Mouse (Mus musculus) limb, embryonic 11.5 days (tissue): Measurements from ENCODE around the gene Tbl1x. TPM values are rescaled to one million over a fixed set of nuclear protein-coding genes. Genes with fewer than 3 reads are reported as not detected.

Source experiments
- ATAC-seq: fragments of 200-750 bp; cut with Nextera tagmentation; 2 replicates; pipeline ENCODE4 v1.8.0; 2017; ENCODE audit warnings: low read depth; ENCODE audit not compliant: insufficient number of reproducible peaks, low FRiP score, low TSS enrichment
- DNase-seq: peaks from one replicate; pipeline ENCODE4 v3.0.0-alpha.2; 2015; ENCODE audit warnings: low spot score
- H3K27ac ChIP-seq: fragments of 300-500 bp; sonication (generic); replicated peaks from 2 replicates; pipeline ENCODE4 v1.5.1; 2014; ENCODE audit warnings: low read depth, mild to moderate bottlenecking, low read length
- H3K27me3 ChIP-seq: fragments of 300-500 bp; sonication (generic); 2 replicates; pipeline ENCODE4 v1.6.1; 2014; ENCODE audit warnings: mild to moderate bottlenecking, low read length, mixed read lengths; ENCODE audit not compliant: control insufficient read depth, insufficient read depth
- H3K36me3 ChIP-seq: fragments of 300-500 bp; sonication (generic); 2 replicates; pipeline ENCODE4 v1.6.1; 2014; ENCODE audit warnings: mild to moderate bottlenecking, low read length, moderate library complexity, mixed read lengths; ENCODE audit not compliant: control insufficient read depth, insufficient read depth
- H3K4me1 ChIP-seq: fragments of 300-500 bp; sonication (generic); 2 replicates; pipeline ENCODE4 v1.6.1; 2014; ENCODE audit warnings: low read length, mixed read lengths; ENCODE audit not compliant: control insufficient read depth, insufficient read depth
- H3K4me2 ChIP-seq: fragments of 300-500 bp; sonication (generic); 2 replicates; pipeline ENCODE4 v1.6.1; 2014; ENCODE audit warnings: low read depth, mild to moderate bottlenecking, moderate library complexity; ENCODE audit not compliant: severe bottlenecking
- H3K4me3 ChIP-seq: fragments of 300-500 bp; sonication (generic); 2 replicates; pipeline ENCODE4 v1.5.1; 2014; ENCODE audit warnings: low read depth, low read length
- H3K9ac ChIP-seq: fragments of 300-500 bp; sonication (generic); 2 replicates; pipeline ENCODE4 v1.6.1; 2014; ENCODE audit warnings: mild to moderate bottlenecking, low read length
- H3K9me3 ChIP-seq: fragments of 300-500 bp; sonication (generic); 2 replicates; pipeline ENCODE4 v1.6.1; 2016; ENCODE audit warnings: low read length; ENCODE audit not compliant: control insufficient read depth
- WGBS: fragments of 180-500 bp; shearing (Covaris S2); extraction: QIAGEN DNeasy Blood & Tissue Kit; methylation state at CpG from one replicate; pipeline ENCODE4 v1.1.7; 2014; 5-methylcytosine and 5-hydroxymethylcytosine counted together
- polyA plus RNA-seq: library from polyadenylated mRNA; unstranded; fragments of >200 nt; fragmentation: Nextera tagmentation; extraction: Ambion mirVana; gene quantifications from 2 replicates; pipeline ENCODE4 v1.2.1, GENCODE M21; 2014

The Tbl1x gene
- polyA plus RNA-seq, 1 experiment from 2014 or later: 94.4 TPM

GRCm38 (mm10) chrX:77608947-77609703 is 98.3 kb downstream of the Tbl1x start:
- Histone ChIP-seq H3K4me3 (no peak overlapping the region), H3K9ac (no peak overlapping the region), H3K4me2 (no peak overlapping the region), H3K27ac (no peak overlapping the region), H3K4me1 (no peaks in the 10 kb centered on the region), H3K9me3 (no peaks in the 10 kb centered on the region), H3K36me3 (no peaks in the 10 kb centered on the region), H3K27me3 (no peaks in the 10 kb centered on the region)
- 53% methylated on average over 2 of the region's 2 CpGs for WGBS
- ATAC-seq: no peak
- DNase-seq: no peak

DNA sequence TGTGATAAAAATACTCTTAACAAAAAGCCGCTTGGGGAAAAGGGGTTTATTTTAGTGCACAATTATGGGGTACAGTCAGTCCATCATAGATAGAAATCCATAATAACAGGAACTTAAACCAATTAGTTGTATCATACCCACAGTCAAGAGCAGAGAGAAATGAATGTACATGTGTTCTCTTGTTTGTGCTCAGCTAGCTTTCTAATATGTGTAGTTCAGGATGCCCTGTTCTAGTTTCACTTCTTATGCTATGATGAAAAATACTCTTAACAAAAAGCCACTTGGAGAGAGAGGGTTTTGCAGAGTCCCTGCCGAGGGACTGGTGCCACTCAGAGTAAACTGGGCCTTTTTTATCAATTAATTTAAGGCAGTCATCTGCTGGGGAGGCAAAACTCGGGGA is 101.1 kb downstream of the Tbl1x start:
- no peaks in the 10 kb centered on the region for H3K36me3 ChIP-seq

GRCm38 (mm10) chrX:77613041-77613440 is 102.2 kb downstream of the Tbl1x start:
- 96% methylated on average over 1 of the region's 1 CpGs for WGBS
- H3K4me1 ChIP-seq: no peaks in the 10 kb centered on the region
- DNase-seq: no peak
- no peaks in the 10 kb centered on the region for H3K9me3 ChIP-seq
- H3K27ac ChIP-seq: no peak overlapping the region
- no peak overlapping the region for H3K9ac ChIP-seq
- H3K4me2 ChIP-seq: no peak overlapping the region
- ATAC-seq: no peak
- H3K4me3 ChIP-seq: no peak overlapping the region
- no peaks in the 10 kb centered on the region for H3K36me3 ChIP-seq
- no peaks in the 10 kb centered on the region for H3K27me3 ChIP-seq

More for the DNA sequence above, 101.1 kb downstream of the Tbl1x start:
- Histone ChIP-seq H3K9ac (no peak overlapping the region), H3K4me1 (no peaks in the 10 kb centered on the region), H3K4me3 (no peak overlapping the region), H3K27ac (no peak overlapping the region), H3K9me3 (no peaks in the 10 kb centered on the region), H3K27me3 (no peaks in the 10 kb centered on the region), H3K4me2 (no peak overlapping the region)
- DNase-seq: no peak
- WGBS: 67% methylated on average over 3 of the region's 3 CpGs
- no peak for ATAC-seq

DNA sequence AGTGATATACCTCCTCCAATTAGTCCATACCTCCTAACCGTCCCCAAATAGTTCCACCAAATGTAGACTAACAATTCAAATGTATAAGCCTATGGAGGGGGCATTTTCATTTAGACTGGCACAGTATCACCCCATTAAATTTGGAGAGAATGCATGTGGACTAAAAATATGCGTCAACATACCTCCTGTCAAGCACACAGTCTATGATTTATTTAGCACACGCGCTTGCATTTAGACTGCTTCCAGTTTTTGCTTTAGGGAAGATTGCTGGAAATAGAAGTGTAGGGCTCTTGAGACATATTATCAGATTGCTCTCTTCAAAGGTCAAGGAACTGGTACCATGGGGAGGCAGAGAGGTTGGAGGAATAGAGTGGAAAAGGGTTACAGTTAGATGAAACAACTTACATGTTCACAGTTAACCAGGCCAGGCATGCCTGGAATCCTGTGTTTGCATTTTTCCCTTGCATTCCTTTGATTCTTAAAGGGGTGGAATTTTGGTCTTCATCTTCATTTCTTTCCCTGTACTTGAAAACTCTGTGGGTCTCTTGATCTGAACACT is 105.0 kb downstream of the Tbl1x start:
- Histone ChIP-seq H3K4me3 (no peak overlapping the region), H3K4me1 (no peaks in the 10 kb centered on the region), H3K9me3 (no peaks in the 10 kb centered on the region), H3K36me3 (no peaks in the 10 kb centered on the region), H3K4me2 (no peak overlapping the region), H3K27ac (no peak overlapping the region), H3K9ac (no peak overlapping the region), H3K27me3 (no peaks in the 10 kb centered on the region)
- ATAC-seq (no peak), DNase-seq (no peak)
- 87% methylated on average over 4 of the region's 4 CpGs for WGBS

GRCm38 (mm10) chrX:77617368-77618144 is 106.7 kb downstream of the Tbl1x start:
- DNase-seq: no peak
- Histone ChIP-seq H3K27ac (no peak overlapping the region), H3K4me3 (no peak overlapping the region), H3K9me3 (no peaks in the 10 kb centered on the region), H3K9ac (no peak overlapping the region), H3K4me2 (no peak overlapping the region), H3K36me3 (no peaks in the 10 kb centered on the region), H3K4me1 (no peaks in the 10 kb centered on the region), H3K27me3 (no peaks in the 10 kb centered on the region)
- ATAC-seq: no peak
- 84% methylated on average over 6 of the region's 6 CpGs for WGBS

DNA sequence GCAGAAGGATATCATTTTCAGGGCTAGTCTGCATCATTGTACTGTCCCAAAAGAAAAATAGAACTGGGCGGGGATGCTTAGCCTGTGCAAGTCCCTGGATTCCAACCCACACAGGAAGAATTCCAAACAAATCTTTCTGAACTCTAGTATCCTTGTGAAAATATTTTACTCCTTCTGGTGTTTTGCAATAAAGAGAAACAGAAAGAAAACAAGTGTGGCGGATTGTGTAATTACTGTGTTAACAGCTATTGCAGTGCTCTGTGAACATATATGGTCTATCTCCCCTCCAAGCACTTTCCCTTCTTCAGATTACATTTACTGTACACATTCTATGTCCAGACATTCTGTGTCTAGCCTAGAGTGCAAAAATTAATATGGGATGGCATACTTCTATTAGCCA is 119.6 kb downstream of the Tbl1x start:
- Histone ChIP-seq H3K4me2 (no peak overlapping the region), H3K27ac (no peak overlapping the region), H3K9ac (no peak overlapping the region), H3K27me3 (no peaks in the 10 kb centered on the region), H3K36me3 (no peaks in the 10 kb centered on the region), H3K9me3 (no peaks in the 10 kb centered on the region), H3K4me3 (no peak overlapping the region), H3K4me1 (no peaks in the 10 kb centered on the region)
- DNase-seq (no peak), ATAC-seq (no peak)
- 93% methylated on average over 2 of the region's 2 CpGs for WGBS

- ATAC-seq: no peak
- 69% methylated on average over 3 of the region's 3 CpGs for WGBS
- no peaks in the 10 kb centered on the region for H3K36me3 ChIP-seq
- no peaks in the 10 kb centered on the region for H3K9me3 ChIP-seq
- no peak overlapping the region for H3K4me3 ChIP-seq
- H3K9ac ChIP-seq: no peak overlapping the region
- no peak overlapping the region for H3K4me2 ChIP-seq
- no peaks in the 10 kb centered on the region for H3K27me3 ChIP-seq
- DNase-seq: no peak
- H3K27ac ChIP-seq: no peak overlapping the region
- H3K4me1 ChIP-seq: no peaks in the 10 kb centered on the region
Measured at GRCm38 (mm10) chrX:77636499-77636898, 125.7 kb downstream of the Tbl1x start.

DNA sequence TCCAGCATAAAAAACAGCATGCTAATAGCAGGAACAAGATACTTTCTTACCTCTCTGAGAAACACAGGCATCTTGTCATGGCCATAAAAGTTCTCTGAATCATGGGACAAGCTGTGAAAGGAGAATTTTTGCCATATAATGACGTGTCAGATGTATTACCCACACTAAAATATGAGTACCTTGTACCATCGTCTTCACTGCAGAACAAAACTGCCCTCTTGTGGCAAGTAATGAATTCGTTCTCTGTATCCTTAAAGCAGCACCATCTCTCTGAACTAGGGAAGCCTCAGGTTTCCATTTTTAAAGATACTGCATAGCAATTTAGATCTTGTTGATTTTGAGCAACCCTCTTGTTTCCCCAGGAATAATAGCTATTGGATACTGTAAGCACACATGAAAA is 127.3 kb downstream of the Tbl1x start:
- no peak overlapping the region for H3K9ac ChIP-seq
- H3K27ac ChIP-seq: no peak overlapping the region
- WGBS: 17% methylated on average over 3 of the region's 3 CpGs
- ATAC-seq (no peak), DNase-seq (peak; percentile 24)
- H3K9me3 ChIP-seq: no peaks in the 10 kb centered on the region
- H3K27me3 ChIP-seq: no peaks in the 10 kb centered on the region
- H3K4me2 ChIP-seq: no peak overlapping the region
- no peaks in the 10 kb centered on the region for H3K4me1 ChIP-seq
- H3K4me3 ChIP-seq: no peak overlapping the region
- no peaks in the 10 kb centered on the region for H3K36me3 ChIP-seq
